Mouse (Mus musculus) mature B cell (primary cell): ENCODE measurements at regions not wholly inside any gene's neighbourhood (a gene's known extent, or its start where the extent isn't known, plus 50 kb on each side); places are given as distances from the start of the nearest gene placed in this dataset.
"Not testable (repeated sequence)": the region's sequence is repeated elsewhere in the genome, so short reads cannot be mapped to it uniquely, and the experiment has no call there.

Experiments
- in situ Hi-C: fragments of 300-500 bp; cut with MboI; formaldehyde crosslinking; loops from 2 replicates; pipeline ENCODE4 v1.14.3; 2019

GRCm38 (mm10) chr13:115911524-115912459 lies 397.7 kb downstream of the Isl1 start:
- in situ Hi-C loops = no loop called here

- in situ Hi-C loops = no loop called here
Observed at GRCm38 (mm10) chr13:115910866-115911449, 398.5 kb downstream of the Isl1 start.

- in situ Hi-C loops = no loop called here
Observed at GRCm38 (mm10) chr13:115880616-115881015, 428.9 kb downstream of the Isl1 start.

GRCm38 (mm10) chr13:115860480-115860879 lies 449.0 kb downstream of the Isl1 start:
- in situ Hi-C loops = no loop called here

GRCm38 (mm10) chr13:115856632-115857031 lies 452.9 kb downstream of the Isl1 start:
- in situ Hi-C loops = no loop called here

GRCm38 (mm10) chr13:115852689-115853356 lies 456.7 kb downstream of the Isl1 start:
- in situ Hi-C loops = no loop called here

GRCm38 (mm10) chr13:115843121-115843520 lies 466.4 kb downstream of the Isl1 start:
- in situ Hi-C loops = no loop called here

- in situ Hi-C loops = no loop called here
Observed at GRCm38 (mm10) chr13:115836203-115836768, 473.2 kb downstream of the Isl1 start.

GRCm38 (mm10) chr13:115825191-115825590 lies 484.3 kb downstream of the Isl1 start:
- in situ Hi-C loops = no loop called here

- in situ Hi-C loops = no loop called here
Observed at GRCm38 (mm10) chr13:115822527-115822926, 487.0 kb downstream of the Isl1 start.

GRCm38 (mm10) chr13:115814211-115814610 lies 495.3 kb downstream of the Isl1 start:
- in situ Hi-C loops = no loop called here

- in situ Hi-C loops = no loop called here
Observed at GRCm38 (mm10) chr13:115799294-115799693, 510.2 kb downstream of the Isl1 start.

- in situ Hi-C loops = no loop called here
Observed at GRCm38 (mm10) chr13:115751271-115751670, 558.2 kb downstream of the Isl1 start.

- in situ Hi-C loops = not testable (repeated sequence)
Observed at GRCm38 (mm10) chr13:115742080-115742479, 567.4 kb downstream of the Isl1 start.

- in situ Hi-C loops = no loop called here
Observed at GRCm38 (mm10) chr13:115727986-115728385, 581.5 kb downstream of the Isl1 start.

- in situ Hi-C loops = no loop called here
Observed at GRCm38 (mm10) chr13:115725356-115725952, 584.0 kb downstream of the Isl1 start.

GRCm38 (mm10) chr13:115719276-115719675 lies 590.2 kb downstream of the Isl1 start:
- in situ Hi-C loops = no loop called here

GRCm38 (mm10) chr13:115718859-115719258 lies 590.6 kb downstream of the Isl1 start:
- in situ Hi-C loops = no loop called here

- in situ Hi-C loops = no loop called here
Observed at GRCm38 (mm10) chr13:115696197-115696596, 594.4 kb upstream of the Itga1 start.

- in situ Hi-C loops = no loop called here
Observed at GRCm38 (mm10) chr13:115687426-115687825, 585.7 kb upstream of the Itga1 start.

GRCm38 (mm10) chr13:115679591-115679990 lies 577.8 kb upstream of the Itga1 start:
- in situ Hi-C loops = no loop called here

- in situ Hi-C loops = no loop called here
Observed at GRCm38 (mm10) chr13:115676836-115677235, 575.1 kb upstream of the Itga1 start.
